Mouse (Mus musculus): ENCODE results near the gene Cdhr5.

The Cdhr5 gene

GRCm38 (mm10) chr7:141276546-141276945 is at the start of gene Cdhr5:
Gene Cdhr5 (minus strand): TSS chr7:141276786.
- DNase-seq (ENCODE audit: low read depth, low spot score): peak; percentile 82

- DNase-seq (ENCODE audit: low read depth, low spot score): no peak
These were observed 48.1 kb upstream of the Cdhr5 start for GRCm38 (mm10) chr7:141324686-141325085.

GRCm38 (mm10) chr7:141319446-141319845 is 42.9 kb upstream of the Cdhr5 start:
- no peak for DNase-seq (ENCODE audit: low read depth, low spot score)

GRCm38 (mm10) chr7:141317619-141318132 is 41.1 kb upstream of the Cdhr5 start:
- DNase-seq (ENCODE audit: low read depth, low spot score): no peak

GRCm38 (mm10) chr7:141315974-141316373 is 39.4 kb upstream of the Cdhr5 start:
- peak; percentile 56 for DNase-seq (ENCODE audit: low read depth, low spot score)

GRCm38 (mm10) chr7:141315076-141315475 is 38.5 kb upstream of the Cdhr5 start:
- DNase-seq (ENCODE audit: low read depth, low spot score): no peak

GRCm38 (mm10) chr7:141314416-141314815 is 37.8 kb upstream of the Cdhr5 start:
- no peak for DNase-seq (ENCODE audit: low read depth, low spot score)

- DNase-seq (ENCODE audit: low read depth, low spot score): no peak
These were observed 28.0 kb upstream of the Cdhr5 start for GRCm38 (mm10) chr7:141304537-141304936.

- DNase-seq (ENCODE audit: low read depth, low spot score): no peak
These were observed 26.2 kb upstream of the Cdhr5 start for GRCm38 (mm10) chr7:141302702-141303268.

- DNase-seq (ENCODE audit: low read depth, low spot score): no peak
These were observed 24.8 kb upstream of the Cdhr5 start for GRCm38 (mm10) chr7:141301386-141301785.

- no peak for DNase-seq (ENCODE audit: low read depth, low spot score)
These were observed 22.6 kb upstream of the Cdhr5 start for GRCm38 (mm10) chr7:141299175-141299574.

- no peak for DNase-seq (ENCODE audit: low read depth, low spot score)
These were observed 21.5 kb upstream of the Cdhr5 start for GRCm38 (mm10) chr7:141297926-141298650.

- no peak for DNase-seq (ENCODE audit: low read depth, low spot score)
These were observed 17.9 kb upstream of the Cdhr5 start for GRCm38 (mm10) chr7:141294479-141294878.

- DNase-seq (ENCODE audit: low read depth, low spot score): no peak
These were observed 17.4 kb upstream of the Cdhr5 start for GRCm38 (mm10) chr7:141293852-141294471.

GRCm38 (mm10) chr7:141292583-141293388 is 16.2 kb upstream of the Cdhr5 start:
- DNase-seq (ENCODE audit: low read depth, low spot score): no peak

- no peak for DNase-seq (ENCODE audit: low read depth, low spot score)
These were observed 15.5 kb upstream of the Cdhr5 start, which contains the start of gene Drd4 for GRCm38 (mm10) chr7:141291921-141292582. Gene Drd4 (plus strand): TSS chr7:141292006.

- DNase-seq (ENCODE audit: low read depth, low spot score): no peak
These were observed 11.5 kb upstream of the Cdhr5 start for GRCm38 (mm10) chr7:141288042-141288441.

GRCm38 (mm10) chr7:141282756-141283155 is 6.2 kb upstream of the Cdhr5 start:
- DNase-seq (ENCODE audit: low read depth, low spot score): no peak

GRCm38 (mm10) chr7:141281442-141281841 is 4.9 kb upstream of the Cdhr5 start:
- DNase-seq (ENCODE audit: low read depth, low spot score): peak; percentile 30

GRCm38 (mm10) chr7:141278766-141279590 is 2.4 kb upstream of the Cdhr5 start, which contains the start of gene Sct:
Gene Sct (minus strand): TSS chr7:141279133.
- no peak for DNase-seq (ENCODE audit: low read depth, low spot score)

All from A20 (cell line).